Mouse (Mus musculus): ENCODE data around the gene Sema4b. TPM values are rescaled to one million over a fixed set of nuclear protein-coding genes. Genes with fewer than 3 reads are reported as not detected.

Gene Sema4b
- polyA plus RNA-seq, 1 experiment from 2014 or later = 12.9 TPM

- Histone ChIP-seq H3K36me3 (ENCODE audit: control insufficient read depth, insufficient read depth, low read length) (peaks cover 24% of the 10 kb centered on the region), H3K4me3 (ENCODE audit: low read depth, low read length) (no peak overlapping the region), H3K4me1 (replicated peaks; ENCODE audit: control insufficient read depth, insufficient read depth, low read length) (peaks cover 24% of the 10 kb centered on the region), H3K27me3 (replicated peaks; ENCODE audit: control insufficient read depth, insufficient read depth, low read length) (no peaks in the 10 kb centered on the region), H3K9ac (ENCODE audit: low read depth, low read length) (no peak overlapping the region), H3K9me3 (ENCODE audit: control insufficient read depth, low read length) (no peaks in the 10 kb centered on the region), H3K27ac (ENCODE audit: low read depth, low read length) (no peak overlapping the region), H3K4me2 (no peak overlapping the region)
- DNase-seq (ENCODE audit: low spot score) (no peak), ATAC-seq (replicated peaks; ENCODE audit: low FRiP score) (no peak)
- WGBS = 91% methylated on average over 7 of the region's 7 CpGs
These were observed 27.0 kb downstream of the Sema4b start for GRCm38 (mm10) chr7:80213604-80214003.

GRCm38 (mm10) chr7:80214459-80214858, 27.8 kb downstream of the Sema4b start:
- H3K4me3 ChIP-seq (ENCODE audit: low read depth, low read length) = no peak overlapping the region
- DNase-seq (ENCODE audit: low spot score) (no peak), ATAC-seq (replicated peaks; ENCODE audit: low FRiP score) (no peak)
- H3K36me3 ChIP-seq (ENCODE audit: control insufficient read depth, insufficient read depth, low read length) = peaks cover 30% of the 10 kb centered on the region
- WGBS = 84% methylated on average over 8 of the region's 8 CpGs
- no peak overlapping the region for H3K27ac ChIP-seq (ENCODE audit: low read depth, low read length)
- H3K4me2 ChIP-seq = no peak overlapping the region
- no peaks in the 10 kb centered on the region for H3K27me3 ChIP-seq (replicated peaks; ENCODE audit: control insufficient read depth, insufficient read depth, low read length)
- no peaks in the 10 kb centered on the region for H3K9me3 ChIP-seq (ENCODE audit: control insufficient read depth, low read length)
- H3K9ac ChIP-seq (ENCODE audit: low read depth, low read length) = no peak overlapping the region
- H3K4me1 ChIP-seq (replicated peaks; ENCODE audit: control insufficient read depth, insufficient read depth, low read length) = peaks cover 16% of the 10 kb centered on the region

- Histone ChIP-seq H3K9ac (ENCODE audit: low read depth, low read length) (no peak overlapping the region), H3K36me3 (ENCODE audit: control insufficient read depth, insufficient read depth, low read length) (peaks cover 32% of the 10 kb centered on the region), H3K27ac (ENCODE audit: low read depth, low read length) (no peak overlapping the region), H3K9me3 (ENCODE audit: control insufficient read depth, low read length) (no peaks in the 10 kb centered on the region), H3K4me3 (ENCODE audit: low read depth, low read length) (no peak overlapping the region), H3K4me2 (no peak overlapping the region), H3K27me3 (replicated peaks; ENCODE audit: control insufficient read depth, insufficient read depth, low read length) (no peaks in the 10 kb centered on the region), H3K4me1 (replicated peaks; ENCODE audit: control insufficient read depth, insufficient read depth, low read length) (peaks cover 7% of the 10 kb centered on the region)
- DNase-seq (ENCODE audit: low spot score) (peak; percentile 75), ATAC-seq (replicated peaks; ENCODE audit: low FRiP score) (peak; percentile 67)
- 35% methylated on average over 4 of the region's 4 CpGs for WGBS
These were observed 28.8 kb downstream of the Sema4b start for GRCm38 (mm10) chr7:80215398-80215797.

GRCm38 (mm10) chr7:80216566-80216965, 29.9 kb downstream of the Sema4b start:
- Histone ChIP-seq H3K36me3 (ENCODE audit: control insufficient read depth, insufficient read depth, low read length) (peaks cover 33% of the 10 kb centered on the region), H3K9ac (ENCODE audit: low read depth, low read length) (no peak overlapping the region), H3K27ac (ENCODE audit: low read depth, low read length) (0 out of 2 replicates have a peak overlapping the region, but pooled peaks have one; percentile 8), H3K4me3 (ENCODE audit: low read depth, low read length) (no peak overlapping the region), H3K9me3 (ENCODE audit: control insufficient read depth, low read length) (no peaks in the 10 kb centered on the region), H3K4me2 (no peak overlapping the region), H3K4me1 (replicated peaks; ENCODE audit: control insufficient read depth, insufficient read depth, low read length) (no peaks in the 10 kb centered on the region; the same call in 1 of the 2 replicates), H3K27me3 (replicated peaks; ENCODE audit: control insufficient read depth, insufficient read depth, low read length) (no peaks in the 10 kb centered on the region)
- no peak for DNase-seq (ENCODE audit: low spot score)
- no peak for ATAC-seq (replicated peaks; ENCODE audit: low FRiP score)
- WGBS = 86% methylated on average over 8 of the region's 8 CpGs

- 86% methylated on average over 9 of the region's 9 CpGs for WGBS
- Histone ChIP-seq H3K36me3 (ENCODE audit: control insufficient read depth, insufficient read depth, low read length) (peaks cover 31% of the 10 kb centered on the region), H3K4me3 (ENCODE audit: low read depth, low read length) (no peak overlapping the region), H3K9me3 (ENCODE audit: control insufficient read depth, low read length) (no peaks in the 10 kb centered on the region), H3K9ac (ENCODE audit: low read depth, low read length) (no peak overlapping the region), H3K27me3 (replicated peaks; ENCODE audit: control insufficient read depth, insufficient read depth, low read length) (no peaks in the 10 kb centered on the region), H3K27ac (ENCODE audit: low read depth, low read length) (no peak overlapping the region), H3K4me1 (replicated peaks; ENCODE audit: control insufficient read depth, insufficient read depth, low read length) (no peaks in the 10 kb centered on the region), H3K4me2 (no peak overlapping the region)
- ATAC-seq (replicated peaks; ENCODE audit: low FRiP score) (no peak), DNase-seq (ENCODE audit: low spot score) (no peak)
These were observed 32.0 kb downstream of the Sema4b start for GRCm38 (mm10) chr7:80218666-80219065.

- H3K4me2 ChIP-seq = no peak overlapping the region
- WGBS = 91% methylated on average over 9 of the region's 9 CpGs
- no peaks in the 10 kb centered on the region for H3K9me3 ChIP-seq (ENCODE audit: control insufficient read depth, low read length)
- no peaks in the 10 kb centered on the region for H3K27me3 ChIP-seq (replicated peaks; ENCODE audit: control insufficient read depth, insufficient read depth, low read length)
- H3K4me1 ChIP-seq (replicated peaks; ENCODE audit: control insufficient read depth, insufficient read depth, low read length) = no peaks in the 10 kb centered on the region
- ATAC-seq (replicated peaks; ENCODE audit: low FRiP score) (no peak), DNase-seq (ENCODE audit: low spot score) (no peak)
- peaks cover 36% of the 10 kb centered on the region for H3K36me3 ChIP-seq (ENCODE audit: control insufficient read depth, insufficient read depth, low read length)
- H3K4me3 ChIP-seq (ENCODE audit: low read depth, low read length) = no peak overlapping the region
- no peak overlapping the region for H3K9ac ChIP-seq (ENCODE audit: low read depth, low read length)
- H3K27ac ChIP-seq (ENCODE audit: low read depth, low read length) = no peak overlapping the region
These were observed 33.7 kb downstream of the Sema4b start for GRCm38 (mm10) chr7:80220237-80220797.

GRCm38 (mm10) chr7:80221179-80221750, 34.6 kb downstream of the Sema4b start:
- no peak overlapping the region for H3K4me2 ChIP-seq
- no peaks in the 10 kb centered on the region for H3K27me3 ChIP-seq (replicated peaks; ENCODE audit: control insufficient read depth, insufficient read depth, low read length)
- peaks cover 32% of the 10 kb centered on the region for H3K36me3 ChIP-seq (ENCODE audit: control insufficient read depth, insufficient read depth, low read length)
- H3K4me3 ChIP-seq (ENCODE audit: low read depth, low read length) = no peak overlapping the region
- 87% methylated on average over 4 of the region's 4 CpGs for WGBS
- no peak overlapping the region for H3K9ac ChIP-seq (ENCODE audit: low read depth, low read length)
- H3K9me3 ChIP-seq (ENCODE audit: control insufficient read depth, low read length) = no peaks in the 10 kb centered on the region
- H3K4me1 ChIP-seq (replicated peaks; ENCODE audit: control insufficient read depth, insufficient read depth, low read length) = no peaks in the 10 kb centered on the region
- no peak for DNase-seq (ENCODE audit: low spot score)
- no peak for ATAC-seq (replicated peaks; ENCODE audit: low FRiP score)
- H3K27ac ChIP-seq (ENCODE audit: low read depth, low read length) = no peak overlapping the region

GRCm38 (mm10) chr7:80227065-80227464, 40.4 kb downstream of the Sema4b start:
- Histone ChIP-seq H3K4me2 (no peak overlapping the region), H3K4me1 (replicated peaks; ENCODE audit: control insufficient read depth, insufficient read depth, low read length) (peaks cover 18% of the 10 kb centered on the region), H3K9me3 (ENCODE audit: control insufficient read depth, low read length) (no peaks in the 10 kb centered on the region), H3K27ac (ENCODE audit: low read depth, low read length) (no peak overlapping the region), H3K9ac (ENCODE audit: low read depth, low read length) (no peak overlapping the region), H3K4me3 (ENCODE audit: low read depth, low read length) (no peak overlapping the region), H3K27me3 (replicated peaks; ENCODE audit: control insufficient read depth, insufficient read depth, low read length) (no peaks in the 10 kb centered on the region), H3K36me3 (ENCODE audit: control insufficient read depth, insufficient read depth, low read length) (peaks cover 23% of the 10 kb centered on the region)
- ATAC-seq (replicated peaks; ENCODE audit: low FRiP score) (no peak), DNase-seq (ENCODE audit: low spot score) (no peak)
- WGBS = 91% methylated on average over 4 of the region's 4 CpGs

GRCm38 (mm10) chr7:80230196-80230595, 43.6 kb downstream of the Sema4b start:
- Histone ChIP-seq H3K36me3 (ENCODE audit: control insufficient read depth, insufficient read depth, low read length) (peaks cover 11% of the 10 kb centered on the region), H3K9me3 (ENCODE audit: control insufficient read depth, low read length) (no peaks in the 10 kb centered on the region), H3K27ac (ENCODE audit: low read depth, low read length) (no peak overlapping the region), H3K4me3 (ENCODE audit: low read depth, low read length) (no peak overlapping the region), H3K4me1 (replicated peaks; ENCODE audit: control insufficient read depth, insufficient read depth, low read length) (peaks cover 22% of the 10 kb centered on the region), H3K4me2 (peak overlapping the region; percentile 22; the same call in 1 of the 2 replicates), H3K9ac (ENCODE audit: low read depth, low read length) (no peak overlapping the region), H3K27me3 (replicated peaks; ENCODE audit: control insufficient read depth, insufficient read depth, low read length) (no peaks in the 10 kb centered on the region)
- ATAC-seq (replicated peaks; ENCODE audit: low FRiP score) = no peak
- DNase-seq (ENCODE audit: low spot score) = no peak
- WGBS = 66% methylated on average over 6 of the region's 6 CpGs
